Mouse (Mus musculus): Measurements from ENCODE around the gene Hp1bp3.

- TF ChIP-seq MYC (IDR thresholded peaks at IDR 0.05; ENCODE audit: low read depth, low read length) (no peak), MAZ (IDR thresholded peaks at IDR 0.05; ENCODE audit: low read depth, low read length) (no peak), MXI1 (IDR thresholded peaks at IDR 0.05; ENCODE audit: low read depth, low read length) (no peak), CTCF (conservative IDR thresholded peaks at IDR 0.05 in 1 of 2, IDR thresholded peaks at IDR 0.05 in 1 of 2; ENCODE audit: low read depth in 2 of 2, low read length in 2 of 2) (no peak), USF2 (conservative IDR thresholded peaks at IDR 0.05; ENCODE audit: low read depth, low read length) (no peak), E2F4 (IDR thresholded peaks at IDR 0.05; ENCODE audit: insufficient replicate concordance, low read depth, low read length) (no peak)
Observed at GRCm38 (mm10) chr4:138192561-138192960, 23.5 kb upstream of the Hp1bp3 start.
